Mouse (Mus musculus) MEL (cell line): ENCODE data around the gene Cdk12.

Experiments
- CHD2 ChIP-seq: IDR thresholded peaks from 2 replicates; pipeline ENCODE4 v1.6.1; 2011; ENCODE audit warnings: low read length, improper control_type of control experiment
- CTCF ChIP-seq, 3 experiments: IDR thresholded peaks in 2 of 3; conservative IDR thresholded peaks in 1 of 3; 2 replicates each; pipeline ENCODE4 v1.5.1; 2011 to 2012; ENCODE audit warnings: low read length in 3 of 3, low read depth in 2 of 3, mild to moderate bottlenecking in 2 of 3, improper control_type of control experiment in 1 of 3, inconsistent platforms in 1 of 3, mixed read lengths in 1 of 3, moderate library complexity in 1 of 3; ENCODE audit not compliant: control insufficient read depth in 1 of 3, insufficient read depth in 1 of 3, poor library complexity in 1 of 3, severe bottlenecking in 1 of 3
- ELF1 ChIP-seq: IDR thresholded peaks from 2 replicates; pipeline ENCODE4 v1.6.1; 2014; ENCODE audit warnings: low read depth, mild to moderate bottlenecking, inconsistent platforms, low read length, improper control_type of control experiment, moderate library complexity
- EP300 ChIP-seq, 2 experiments: IDR thresholded peaks; 2 replicates each; pipeline ENCODE4 v1.6.1; 2011; ENCODE audit warnings: improper control_type of control experiment in 2 of 2, low read length in 2 of 2, low read depth in 1 of 2, mild to moderate bottlenecking in 1 of 2
- ETS1 ChIP-seq: IDR thresholded peaks from 2 replicates; pipeline ENCODE4 v1.6.1; 2012; ENCODE audit warnings: low read depth, mild to moderate bottlenecking, inconsistent platforms, low read length, improper control_type of control experiment, moderate library complexity
- MEF2A ChIP-seq: IDR thresholded peaks from 2 replicates; pipeline ENCODE4 v1.6.1; 2014; ENCODE audit warnings: low read depth, mild to moderate bottlenecking, inconsistent platforms, low read length, improper control_type of control experiment; ENCODE audit not compliant: poor library complexity, insufficient replicate concordance, severe bottlenecking; ENCODE audit errors: extremely low read depth
- MYB ChIP-seq: IDR thresholded peaks from 2 replicates; pipeline ENCODE4 v1.6.1; 2011; ENCODE audit warnings: mild to moderate bottlenecking, low read depth, low read length, improper control_type of control experiment
- POLR2A ChIP-seq, 2 experiments: IDR thresholded peaks; 2 replicates each; pipeline ENCODE4 v1.6.1; 2011 to 2012; ENCODE audit warnings: low read length in 2 of 2, mild to moderate bottlenecking in 2 of 2, control low read depth in 1 of 2, improper control_type of control experiment in 1 of 2, low read depth in 1 of 2, moderate library complexity in 1 of 2; ENCODE audit not compliant: control insufficient read depth in 1 of 2, insufficient read depth in 1 of 2, poor library complexity in 1 of 2
- RAD21 ChIP-seq: IDR thresholded peaks from 2 replicates; pipeline ENCODE4 v1.6.1; 2011; ENCODE audit warnings: mild to moderate bottlenecking, low read depth, low read length, improper control_type of control experiment
- RCOR1 ChIP-seq: IDR thresholded peaks from 2 replicates; pipeline ENCODE4 v1.6.1; 2012; ENCODE audit warnings: low read depth, mild to moderate bottlenecking, inconsistent platforms, low read length, improper control_type of control experiment
- SMC3 ChIP-seq: IDR thresholded peaks from 2 replicates; pipeline ENCODE4 v1.6.1; 2011; ENCODE audit warnings: low read depth, low read length, improper control_type of control experiment
- USF1 ChIP-seq: IDR thresholded peaks from 2 replicates; pipeline ENCODE4 v1.6.1; 2014; ENCODE audit warnings: low read depth, mild to moderate bottlenecking, inconsistent platforms, low read length, improper control_type of control experiment, moderate library complexity
- USF2 ChIP-seq, 2 experiments: IDR thresholded peaks; 2 replicates each; pipeline ENCODE4 v1.6.1; 2011 to 2012; ENCODE audit warnings: improper control_type of control experiment in 2 of 2, low read length in 2 of 2, borderline replicate concordance in 1 of 2, inconsistent platforms in 1 of 2, low read depth in 1 of 2, mild to moderate bottlenecking in 1 of 2; ENCODE audit not compliant: insufficient read depth in 1 of 2

GRCm38 (mm10) chr11:98320381-98320780 is 117.5 kb downstream of the Cdk12 start:
- TF ChIP-seq SMC3 (no peak), RAD21 (no peak), CTCF (IDR thresholded peaks at IDR 0.05 in 2 of 3, conservative IDR thresholded peaks at IDR 0.05 in 1 of 3; ENCODE audit: control insufficient read depth in 1 of 3, insufficient read depth in 1 of 3, low read depth in 2 of 3, low read length in 3 of 3, poor library complexity in 1 of 3, severe bottlenecking in 1 of 3) (no peak), RCOR1 (no peak), MYB (no peak), MEF2A (no peak), EP300 (IDR thresholded peaks at IDR 0.05; ENCODE audit: low read depth in 1 of 2, low read length in 2 of 2) (no peak), CHD2 (no peak), POLR2A (IDR thresholded peaks at IDR 0.05; ENCODE audit: control insufficient read depth in 1 of 2, insufficient read depth in 1 of 2, low read depth in 1 of 2, low read length in 2 of 2, poor library complexity in 1 of 2) (no peak), ELF1 (no peak), USF2 (IDR thresholded peaks at IDR 0.05; ENCODE audit: borderline replicate concordance in 1 of 2, insufficient read depth in 1 of 2, low read depth in 1 of 2, low read length in 2 of 2) (no peak), USF1 (no peak), ETS1 (no peak)
